Mouse (Mus musculus) forebrain, embryonic 16.5 days (tissue): Measurements from ENCODE around the gene BC025920. TPM values are rescaled to one million over a fixed set of nuclear protein-coding genes. Genes with fewer than 3 reads are reported as not detected.

Source experiments
- ATAC-seq: fragments of 200-750 bp; cut with Nextera tagmentation; 2 replicates; pipeline ENCODE4 v1.8.0; 2017; ENCODE audit warnings: mild to moderate bottlenecking, moderate library complexity
- H3K27ac ChIP-seq: fragments of 300-500 bp; sonication (generic); 2 replicates; pipeline ENCODE4 v1.5.1; 2014; ENCODE audit warnings: low read length, control low read depth
- H3K27me3 ChIP-seq: fragments of 300-500 bp; sonication (generic); replicated peaks from 2 replicates; pipeline ENCODE4 v1.6.1; 2014; ENCODE audit warnings: low read length; ENCODE audit not compliant: control insufficient read depth, insufficient read depth
- H3K36me3 ChIP-seq: fragments of 300-500 bp; sonication (generic); 2 replicates; pipeline ENCODE4 v1.6.1; 2014; ENCODE audit not compliant: control insufficient read depth, insufficient read depth
- H3K4me1 ChIP-seq: fragments of 300-500 bp; sonication (generic); replicated peaks from 2 replicates; pipeline ENCODE4 v1.6.1; 2014; ENCODE audit warnings: low read length; ENCODE audit not compliant: control insufficient read depth, insufficient read depth
- H3K4me2 ChIP-seq: fragments of 300-500 bp; sonication (generic); 2 replicates; pipeline ENCODE4 v1.6.1; 2014; ENCODE audit warnings: mild to moderate bottlenecking, low read length, control low read depth
- H3K4me3 ChIP-seq: fragments of 300-500 bp; sonication (generic); replicated peaks from 2 replicates; pipeline ENCODE4 v1.5.1; 2014; ENCODE audit warnings: mild to moderate bottlenecking, low read length, control low read depth
- H3K9ac ChIP-seq: fragments of 300-500 bp; sonication (generic); replicated peaks from 2 replicates; pipeline ENCODE4 v1.6.1; 2014; ENCODE audit warnings: low read depth, low read length, control low read depth
- H3K9me3 ChIP-seq: fragments of 300-500 bp; sonication (generic); 2 replicates; pipeline ENCODE4 v1.6.1; 2016; ENCODE audit warnings: low read length; ENCODE audit not compliant: control insufficient read depth
- WGBS: fragments of 180-500 bp; shearing (Covaris S2); extraction: QIAGEN DNeasy Blood & Tissue Kit; methylation state at CpG from one replicate; pipeline ENCODE4 v1.1.7; 2014; 5-methylcytosine and 5-hydroxymethylcytosine counted together
- polyA plus RNA-seq: library from polyadenylated mRNA; unstranded; fragments of >200 nt; fragmentation: Nextera tagmentation; extraction: Ambion mirVana; gene quantifications from 2 replicates; pipeline ENCODE4 v1.2.1, GENCODE M21; 2015

The BC025920 gene
- polyA plus RNA-seq, 1 experiment from 2014 or later: 2.7 TPM

DNA sequence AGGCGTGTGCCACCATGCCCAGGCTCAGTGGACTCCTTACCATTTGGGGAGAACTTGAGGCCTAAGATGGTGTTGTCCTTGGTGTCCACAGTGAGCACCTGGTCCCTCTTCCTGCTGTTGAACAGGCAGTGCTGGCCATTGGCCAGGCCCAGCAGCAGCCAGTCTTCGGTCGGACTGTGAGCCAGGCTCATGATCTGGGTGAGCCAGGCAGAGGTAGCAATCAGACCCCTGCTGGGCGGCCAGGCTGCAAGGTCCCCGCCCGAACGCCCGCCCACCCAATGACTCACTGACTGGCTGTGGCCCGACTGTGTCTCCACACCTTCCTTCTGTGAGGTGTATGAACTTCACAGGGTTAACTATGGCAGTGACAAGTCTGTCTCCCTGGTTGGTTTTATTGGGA is 14.2 kb upstream of the BC025920 start:
- Histone ChIP-seq H3K27me3 (peaks cover 24% of the 10 kb centered on the region), H3K36me3 (no peaks in the 10 kb centered on the region), H3K27ac (no peak overlapping the region), H3K4me2 (no peak overlapping the region), H3K4me3 (no peak overlapping the region), H3K9ac (no peak overlapping the region), H3K9me3 (no peaks in the 10 kb centered on the region), H3K4me1 (peaks cover 16% of the 10 kb centered on the region)
- 71% methylated on average over 9 of the region's 9 CpGs for WGBS
- no peak for ATAC-seq

DNA sequence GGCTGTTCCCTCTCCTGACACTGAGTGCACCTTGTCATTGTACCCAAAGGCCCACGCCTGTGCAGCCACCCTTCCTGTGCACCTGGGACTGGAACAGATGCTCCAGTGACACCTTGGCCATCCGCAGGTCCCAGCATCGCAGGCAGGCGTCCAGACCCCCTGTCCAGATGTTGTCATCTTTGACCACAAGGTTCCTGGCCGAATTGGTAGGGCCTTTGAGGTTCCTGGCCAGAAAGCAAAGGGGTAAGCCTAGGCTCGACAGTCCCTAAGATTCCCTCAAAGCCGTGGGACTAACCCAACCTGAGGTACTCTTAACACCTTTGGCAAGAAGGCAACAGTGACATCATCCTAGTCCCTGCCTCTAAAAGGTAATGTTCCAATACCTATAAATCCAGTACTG is 13.4 kb upstream of the BC025920 start:
- Histone ChIP-seq H3K27ac (no peak overlapping the region), H3K4me2 (no peak overlapping the region), H3K4me3 (no peak overlapping the region), H3K9me3 (no peaks in the 10 kb centered on the region), H3K9ac (no peak overlapping the region), H3K27me3 (peaks cover 20% of the 10 kb centered on the region), H3K36me3 (no peaks in the 10 kb centered on the region), H3K4me1 (peaks cover 24% of the 10 kb centered on the region)
- WGBS: 81% methylated on average over 7 of the region's 7 CpGs
- no peak for ATAC-seq

GRCm38 (mm10) chr10:81593223-81593622 is 12.8 kb upstream of the BC025920 start:
- Histone ChIP-seq H3K9me3 (no peaks in the 10 kb centered on the region), H3K27me3 (peaks cover 22% of the 10 kb centered on the region), H3K4me2 (no peak overlapping the region), H3K4me1 (peaks cover 26% of the 10 kb centered on the region), H3K27ac (no peak overlapping the region), H3K9ac (no peak overlapping the region), H3K4me3 (no peak overlapping the region), H3K36me3 (no peaks in the 10 kb centered on the region)
- no peak for ATAC-seq
- WGBS: 73% methylated on average over 4 of the region's 4 CpGs

DNA sequence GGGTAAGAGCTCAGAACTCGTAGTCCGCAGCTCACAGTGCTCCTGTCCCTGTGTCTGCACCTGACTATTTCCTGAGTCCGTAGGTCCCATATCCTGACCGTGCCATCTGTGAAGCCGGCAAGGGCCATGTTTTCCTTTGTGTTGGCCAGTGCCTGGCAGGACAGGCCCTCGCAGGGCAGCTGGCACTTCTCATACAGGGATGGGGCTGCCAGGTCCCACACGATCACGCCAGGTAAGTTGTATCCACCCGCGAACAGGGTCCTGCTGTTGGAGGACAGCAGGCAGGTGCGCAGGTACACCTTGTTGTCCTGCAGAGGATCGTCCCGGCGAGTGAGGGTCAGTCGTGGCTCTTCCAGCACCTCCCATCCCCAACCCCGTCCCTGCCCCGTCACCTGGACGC is 12.1 kb upstream of the BC025920 start:
- Histone ChIP-seq H3K9me3 (no peaks in the 10 kb centered on the region), H3K27me3 (peaks cover 25% of the 10 kb centered on the region), H3K4me1 (peaks cover 26% of the 10 kb centered on the region), H3K9ac (no peak overlapping the region), H3K36me3 (no peaks in the 10 kb centered on the region), H3K27ac (no peak overlapping the region), H3K4me2 (no peak overlapping the region), H3K4me3 (no peak overlapping the region)
- no peak for ATAC-seq
- 76% methylated on average over 18 of the region's 18 CpGs for WGBS

- Histone ChIP-seq H3K9ac (no peak overlapping the region), H3K4me1 (peaks cover 28% of the 10 kb centered on the region), H3K4me2 (no peak overlapping the region), H3K27ac (no peak overlapping the region), H3K27me3 (peaks cover 27% of the 10 kb centered on the region), H3K36me3 (no peaks in the 10 kb centered on the region), H3K4me3 (no peak overlapping the region), H3K9me3 (no peaks in the 10 kb centered on the region)
- WGBS: 43% methylated on average over 5 of the region's 5 CpGs
- ATAC-seq: no peak
Measured at GRCm38 (mm10) chr10:81595599-81595998, 10.5 kb upstream of the BC025920 start.

DNA sequence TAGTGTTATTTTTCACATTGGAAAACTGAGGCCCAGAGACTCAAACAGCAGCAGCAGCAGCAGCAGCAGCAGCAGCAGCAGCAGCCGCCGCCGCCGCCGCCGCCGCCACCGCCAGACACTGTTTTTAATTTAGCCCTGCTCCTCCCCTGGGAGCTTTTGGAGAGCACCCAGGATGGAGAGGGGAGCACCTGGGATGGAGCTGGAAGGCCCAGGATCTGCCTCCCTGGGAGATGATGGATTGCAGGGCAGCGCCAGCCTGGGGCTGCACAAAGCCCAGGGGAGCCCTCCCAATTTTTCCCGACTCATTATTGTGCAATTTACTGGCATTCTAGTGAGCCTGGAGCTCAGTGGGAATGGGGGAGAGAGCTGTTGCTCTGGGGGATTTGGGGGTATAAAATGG is 9.5 kb upstream of the BC025920 start:
- Histone ChIP-seq H3K9me3 (no peaks in the 10 kb centered on the region), H3K4me3 (peak overlapping the region; percentile 15; the same call in 1 of the 2 replicates), H3K9ac (peak overlapping the region; percentile 46), H3K27me3 (peaks cover 27% of the 10 kb centered on the region), H3K4me2 (peak overlapping the region; percentile 37), H3K27ac (peak overlapping the region; percentile 14; the same call in 1 of the 2 replicates), H3K4me1 (peaks cover 38% of the 10 kb centered on the region), H3K36me3 (no peaks in the 10 kb centered on the region)
- no peak for ATAC-seq
- WGBS: 0% methylated on average over 10 of the region's 10 CpGs

GRCm38 (mm10) chr10:81597137-81597950 is 8.7 kb upstream of the BC025920 start:
- Histone ChIP-seq H3K4me2 (no peak overlapping the region), H3K9me3 (no peaks in the 10 kb centered on the region), H3K9ac (no peak overlapping the region), H3K36me3 (no peaks in the 10 kb centered on the region), H3K4me1 (peaks cover 39% of the 10 kb centered on the region), H3K27ac (no peak overlapping the region), H3K27me3 (peaks cover 30% of the 10 kb centered on the region), H3K4me3 (no peak overlapping the region)
- WGBS: 7% methylated on average over 12 of the region's 12 CpGs
- peak; percentile 14 for ATAC-seq

DNA sequence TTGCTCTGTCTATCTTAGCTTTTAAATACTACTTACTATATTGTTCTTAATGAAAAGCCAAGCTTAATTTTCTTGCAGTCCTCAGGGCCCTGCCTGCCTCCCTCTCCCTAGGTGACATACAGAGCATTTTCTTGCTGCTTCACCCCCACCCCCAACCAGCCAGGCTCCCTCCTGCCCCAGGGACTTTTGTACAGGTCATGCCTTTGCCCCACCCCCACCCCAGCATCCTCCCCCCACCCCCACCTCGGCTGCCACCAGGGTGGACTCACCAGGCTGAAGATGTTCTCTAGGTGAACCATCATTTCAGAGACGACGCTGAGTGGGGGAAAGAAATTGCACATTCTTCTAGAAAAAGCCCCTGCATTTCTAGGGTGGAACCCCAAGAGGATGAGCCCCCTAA is 7.7 kb upstream of the BC025920 start:
- H3K4me1 ChIP-seq: peaks cover 43% of the 10 kb centered on the region
- H3K36me3 ChIP-seq: no peaks in the 10 kb centered on the region
- no peaks in the 10 kb centered on the region for H3K9me3 ChIP-seq
- no peak overlapping the region for H3K9ac ChIP-seq
- 47% methylated on average over 3 of the region's 3 CpGs for WGBS
- H3K4me2 ChIP-seq: no peak overlapping the region
- no peak overlapping the region for H3K4me3 ChIP-seq
- H3K27me3 ChIP-seq: peaks cover 27% of the 10 kb centered on the region
- no peak for ATAC-seq
- no peak overlapping the region for H3K27ac ChIP-seq

DNA sequence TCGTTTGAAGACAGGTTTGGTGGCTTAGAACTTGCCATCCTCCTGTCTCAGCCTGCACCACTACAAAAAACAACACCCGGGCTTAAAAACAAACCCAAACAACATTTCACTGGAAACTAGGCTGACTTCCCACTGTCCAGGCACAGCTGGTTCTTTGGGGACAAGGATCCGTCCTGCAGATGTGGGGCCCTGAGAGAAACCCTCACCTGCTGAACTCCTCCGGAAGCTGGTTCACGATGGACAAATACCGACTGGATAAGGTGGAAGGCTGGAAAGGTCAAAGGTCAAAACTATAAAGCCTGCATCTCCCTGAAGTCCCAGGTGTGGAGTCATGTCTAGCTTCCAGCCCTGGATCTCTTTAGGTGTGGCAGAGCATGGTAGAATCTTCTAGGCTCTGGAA is 7.2 kb upstream of the BC025920 start:
- Histone ChIP-seq H3K9me3 (no peaks in the 10 kb centered on the region), H3K27ac (no peak overlapping the region), H3K4me3 (no peak overlapping the region), H3K4me2 (no peak overlapping the region), H3K36me3 (no peaks in the 10 kb centered on the region), H3K9ac (no peak overlapping the region), H3K4me1 (peaks cover 43% of the 10 kb centered on the region), H3K27me3 (peaks cover 24% of the 10 kb centered on the region)
- no peak for ATAC-seq
- 56% methylated on average over 6 of the region's 6 CpGs for WGBS
